ENCODE assay signal across 15 mouse cellular contexts in genomic region chr11:102609483-102609882, GRCm38 (mm10). TPM values are rescaled to one million over a fixed set of nuclear protein-coding genes. Genes with fewer than 3 reads are reported as not detected.
A peak's percentile ranks its signal among the peaks of the same experiment; 100 is the strongest.
DNase-seq lines count a peak whose midpoint lies in the region; ATAC-seq lines count a peak whose summit lies in the region.
"Had no signal": no experiment of that assay in that cellular context is flagged by ENCODE, and none has a peak within 500 bp of the region (broad histone marks: within the 10 kb centered on the region; RNA-seq: fewer than 3 reads in every experiment).

No protein-coding gene starts in this region.

- DNase-seq in heart, postnatal 25 days (ENCODE audit: low spot score) = no peak
- no peak for DNase-seq in lung, postnatal 25 days (ENCODE audit: low spot score)
- no peak for DNase-seq in forebrain, embryonic 14.5 days (ENCODE audit: low spot score)
- no peak for DNase-seq in liver
- DNase-seq in cerebellum, postnatal 4 days (ENCODE audit: low spot score in 2 of 2) = no peak
- DNase-seq: cerebellum, postnatal 25 days; kidney, adult 2 months had no signal

- 0 out of 2 replicates have a peak, but pooled peaks cover 4% of the 10 kb centered on the region for H3K36me3 ChIP-seq in heart, embryonic 12.5 days
- no peaks in the 10 kb centered on the region for H3K36me3 ChIP-seq in lung, embryonic 16.5 days (ENCODE audit: control insufficient read depth, insufficient read depth, low read length)
- no peaks in the 10 kb centered on the region for H3K36me3 ChIP-seq in forebrain, embryonic 14.5 days (ENCODE audit: control insufficient read depth, insufficient read depth, low read length)
- H3K36me3 ChIP-seq in neural tube, embryonic 14.5 days (ENCODE audit: control insufficient read depth, insufficient read depth, low read length) = no peaks in the 10 kb centered on the region

- peak overlapping the region; percentile 35; the same call in 1 of the 2 replicates for H3K9ac ChIP-seq in heart, embryonic 12.5 days
- H3K9ac ChIP-seq in lung, embryonic 16.5 days (ENCODE audit: low read length) = no peak overlapping the region
- H3K9ac ChIP-seq in forebrain, embryonic 14.5 days (ENCODE audit: low read length) = no peak overlapping the region
- no peak overlapping the region for H3K9ac ChIP-seq in neural tube, embryonic 14.5 days (replicated peaks; ENCODE audit: low read depth, low read length)
- H3K9ac ChIP-seq: liver, embryonic 14.5 days had no signal

- peak overlapping the region; percentile 77; the same call in 1 of the 2 replicates for H3K4me2 ChIP-seq in heart, embryonic 12.5 days
- H3K4me2 ChIP-seq in lung, embryonic 16.5 days (ENCODE audit: low read depth, low read length) = peak overlapping the region; percentile 82; the same call in 1 of the 2 replicates
- peak overlapping the region; percentile 60 for H3K4me2 ChIP-seq in forebrain, embryonic 14.5 days (ENCODE audit: low read length)
- peak overlapping the region; percentile 82; the same call in 1 of the 2 replicates for H3K4me2 ChIP-seq in neural tube, embryonic 14.5 days (ENCODE audit: low read depth, low read length)

- no peaks in the 10 kb centered on the region for H3K9me3 ChIP-seq in heart, embryonic 12.5 days (replicated peaks)
- no peaks in the 10 kb centered on the region for H3K9me3 ChIP-seq in lung, embryonic 16.5 days (ENCODE audit: control insufficient read depth, low read length)
- H3K9me3 ChIP-seq in forebrain, embryonic 14.5 days (replicated peaks; ENCODE audit: control insufficient read depth, low read length) = no peaks in the 10 kb centered on the region
- no peaks in the 10 kb centered on the region for H3K9me3 ChIP-seq in neural tube, embryonic 14.5 days (ENCODE audit: control insufficient read depth, low read length)

- H3K27ac ChIP-seq in heart, embryonic 12.5 days (ENCODE audit: poor library complexity, severe bottlenecking) = peak overlapping the region; percentile 89
- H3K27ac ChIP-seq in lung, embryonic 16.5 days (ENCODE audit: low read length) = peak overlapping the region; percentile 73
- H3K27ac ChIP-seq in forebrain, embryonic 14.5 days (ENCODE audit: low read depth, low read length) = no peak overlapping the region
- no peak overlapping the region for H3K27ac ChIP-seq in neural tube, embryonic 14.5 days (ENCODE audit: low read depth, low read length)
- H3K27ac ChIP-seq: liver, embryonic 14.5 days had no signal

- intact Hi-C loops in heart, postnatal 25 days (cut with DNase I) = no loop called here

- 59% methylated on average over 8 of the region's 8 CpGs for WGBS in heart, embryonic 12.5 days
- WGBS in lung, embryonic 16.5 days = 43% methylated on average over 8 of the region's 8 CpGs
- WGBS in forebrain, embryonic 14.5 days = 36% methylated on average over 8 of the region's 8 CpGs
- 49% methylated on average over 8 of the region's 8 CpGs for whole genome bisulfite sequencing in neural tube, embryonic 14.5 days

- H3K27me3 ChIP-seq in heart, embryonic 12.5 days (replicated peaks) = no peaks in the 10 kb centered on the region
- peaks cover 3% of the 10 kb centered on the region; the same call in 1 of the 2 replicates for H3K27me3 ChIP-seq in lung, embryonic 16.5 days (ENCODE audit: control insufficient read depth, insufficient read depth, low read depth, low read length)
- no peaks in the 10 kb centered on the region for H3K27me3 ChIP-seq in forebrain, embryonic 14.5 days (replicated peaks; ENCODE audit: control insufficient read depth, insufficient read depth, low read length)
- no peaks in the 10 kb centered on the region for H3K27me3 ChIP-seq in neural tube, embryonic 14.5 days (ENCODE audit: control insufficient read depth, insufficient read depth, low read length)

- H3K4me3 ChIP-seq in heart, embryonic 12.5 days = no peak overlapping the region
- no peak overlapping the region for H3K4me3 ChIP-seq in lung, embryonic 16.5 days (ENCODE audit: low read length)
- no peak overlapping the region for H3K4me3 ChIP-seq in forebrain, embryonic 14.5 days (ENCODE audit: low read depth, low read length)
- H3K4me3 ChIP-seq in neural tube, embryonic 14.5 days (ENCODE audit: low read depth, low read length) = no peak overlapping the region

- ATAC-seq in heart, embryonic 12.5 days (ENCODE audit: insufficient number of reproducible peaks, low FRiP score) = no peak
- ATAC-seq in lung, embryonic 16.5 days (ENCODE audit: low read depth) = no peak
- no peak for ATAC-seq in forebrain, embryonic 14.5 days
- no peak for ATAC-seq in neural tube, embryonic 14.5 days (ENCODE audit: low read depth)

- peaks cover 41% of the 10 kb centered on the region for H3K4me1 ChIP-seq in heart, embryonic 12.5 days (replicated peaks)
- H3K4me1 ChIP-seq in lung, embryonic 16.5 days (replicated peaks; ENCODE audit: control insufficient read depth, insufficient read depth, low read length) = peaks cover 34% of the 10 kb centered on the region
- H3K4me1 ChIP-seq in forebrain, embryonic 14.5 days (ENCODE audit: control insufficient read depth, insufficient read depth, low read length) = peaks cover 31% of the 10 kb centered on the region
- H3K4me1 ChIP-seq in neural tube, embryonic 14.5 days (ENCODE audit: control insufficient read depth, insufficient read depth, low read length) = peaks cover 3% of the 10 kb centered on the region; the same call in 1 of the 2 replicates

RNA-seq across cellular contexts. Expression of gene Fzd2, which starts 5.3 kb away (rescaled TPM):
- 32.0 and 33.8 TPM in 2 replicates for polyA plus RNA-seq in heart, embryonic 12.5 days (2016; fragmentation: Nextera tagmentation; extraction: Ambion mirVana)
- 1 to 10 TPM; 4.7 to 5.0 TPM for total RNA-seq in heart, postnatal 25 days (2021)
- 25.9 and 27.8 TPM in 2 replicates for polyA plus RNA-seq in lung, embryonic 16.5 days (2015; fragmentation: Nextera tagmentation; extraction: Ambion mirVana)
- polyA plus RNA-seq in forebrain, embryonic 14.5 days (2014; fragmentation: Nextera tagmentation; extraction: Ambion mirVana) = 18.6 and 19.2 TPM in 2 replicates
- polyA plus RNA-seq in neural tube, embryonic 14.5 days (2014; fragmentation: Nextera tagmentation; extraction: Ambion mirVana) = 6.5 and 10.5 TPM in 2 replicates
- total RNA-seq: granulocyte monocyte progenitor cell, adult 5-6 weeks; megakaryocyte-erythroid progenitor cell, adult 5-6 weeks had no signal

RNA-seq across cellular contexts. Expression of gene Gm11627, which starts 30.2 kb away (rescaled TPM):
- 10.9 and 11.6 TPM in 2 replicates for polyA plus RNA-seq in heart, embryonic 12.5 days (2016; fragmentation: Nextera tagmentation; extraction: Ambion mirVana)
- total RNA-seq in heart, postnatal 25 days (2021) = 1 to 10 TPM; 2.2 TPM
- polyA plus RNA-seq in lung, embryonic 16.5 days (2015; fragmentation: Nextera tagmentation; extraction: Ambion mirVana) = 18.4 and 23.2 TPM in 2 replicates
- polyA plus RNA-seq in forebrain, embryonic 14.5 days (2014; fragmentation: Nextera tagmentation; extraction: Ambion mirVana) = 6.8 and 9.8 TPM in 2 replicates
- 6.6 and 6.9 TPM in 2 replicates for polyA plus RNA-seq in neural tube, embryonic 14.5 days (2014; fragmentation: Nextera tagmentation; extraction: Ambion mirVana)
- total RNA-seq: granulocyte monocyte progenitor cell, adult 5-6 weeks; megakaryocyte-erythroid progenitor cell, adult 5-6 weeks had no signal

RNA-seq across cellular contexts. Expression of gene Gpatch8, which starts 53.3 kb away (rescaled TPM):
- polyA plus RNA-seq in heart, embryonic 12.5 days (2016; fragmentation: Nextera tagmentation; extraction: Ambion mirVana) = 38.9 and 42.7 TPM in 2 replicates
- 10 to 100 TPM; 19.3 to 23.2 TPM for total RNA-seq in heart, postnatal 25 days (2021)
- polyA plus RNA-seq in lung, embryonic 16.5 days (2015; fragmentation: Nextera tagmentation; extraction: Ambion mirVana) = 47.1 and 48.6 TPM in 2 replicates
- polyA plus RNA-seq in forebrain, embryonic 14.5 days (2014; fragmentation: Nextera tagmentation; extraction: Ambion mirVana) = 32.6 and 47.7 TPM in 2 replicates
- polyA plus RNA-seq in neural tube, embryonic 14.5 days (2014; fragmentation: Nextera tagmentation; extraction: Ambion mirVana) = 57.8 and 83.7 TPM in 2 replicates

RNA-seq across cellular contexts. Expression of gene Meioc, which starts 54.0 kb away (rescaled TPM):
- 1.6 and 2.0 TPM in 2 replicates for polyA plus RNA-seq in heart, embryonic 12.5 days (2016; fragmentation: Nextera tagmentation; extraction: Ambion mirVana)
- not detected for total RNA-seq in heart, postnatal 25 days (2021)
- polyA plus RNA-seq in lung, embryonic 16.5 days (2015; fragmentation: Nextera tagmentation; extraction: Ambion mirVana) = 0.16 and 0.19 TPM in 2 replicates
- polyA plus RNA-seq in forebrain, embryonic 14.5 days (2014; fragmentation: Nextera tagmentation; extraction: Ambion mirVana) = 0.09 and 0.14 TPM in 2 replicates
- 0.11 and 0.12 TPM in 2 replicates for polyA plus RNA-seq in neural tube, embryonic 14.5 days (2014; fragmentation: Nextera tagmentation; extraction: Ambion mirVana)
- total RNA-seq: granulocyte monocyte progenitor cell, adult 5-6 weeks; layer of hippocampus, postnatal 14 days; megakaryocyte-erythroid progenitor cell, adult 5-6 weeks had no signal
- polyA plus RNA-seq: kidney, adult 2 months; small intestine, adult 2 months had no signal

Comparison
In these comparisons a context has a peak if more than half of its experiments do, and no peak if none do; other contexts are left out.
1. H3K27ac ChIP-seq: peak in heart, embryonic 12.5 days (single experiment) and lung, embryonic 16.5 days (single experiment); none in forebrain, embryonic 14.5 days (single experiment) and neural tube, embryonic 14.5 days (single experiment).
2. Peak in every context shown above with its lines, with median percentiles within 50 percentile points of each other: H3K4me2 ChIP-seq.